Mouse (Mus musculus): ENCODE measurements around the gene Aldh3b3. TPM values are rescaled to one million over a fixed set of nuclear protein-coding genes. Genes with fewer than 3 reads are reported as not detected.

Gene Aldh3b3
- polyA plus RNA-seq, 1 experiment from 2014 or later, result 0.09 TPM

GRCm38 (mm10) chr19:4005091-4005490, 46.6 kb downstream of the Aldh3b3 start:
- H3K36me3 ChIP-seq (ENCODE audit: control insufficient read depth, insufficient read depth, low read length), result peaks cover 24% of the 10 kb centered on the region
- no peak for ATAC-seq (ENCODE audit: insufficient number of reproducible peaks, insufficient read depth, low FRiP score, low read depth)
- 86% methylated on average over 9 of the region's 9 CpGs for WGBS

GRCm38 (mm10) chr19:4005971-4006370, 47.5 kb downstream of the Aldh3b3 start:
- ATAC-seq (ENCODE audit: insufficient number of reproducible peaks, insufficient read depth, low FRiP score, low read depth), result no peak
- 90% methylated on average over 8 of the region's 8 CpGs for WGBS

More at GRCm38 (mm10) chr19:4005091-4005490, 46.6 kb downstream of the Aldh3b3 start:
- H3K9ac ChIP-seq (replicated peaks; ENCODE audit: low read depth, low read length), result no peak overlapping the region
- no peak overlapping the region for H3K27ac ChIP-seq (ENCODE audit: low read length)
- H3K4me1 ChIP-seq (ENCODE audit: control insufficient read depth, insufficient read depth, low read length), result peaks cover 9% of the 10 kb centered on the region
- H3K4me2 ChIP-seq (replicated peaks; ENCODE audit: low read depth, low read length), result no peak overlapping the region
- H3K4me3 ChIP-seq (ENCODE audit: low read depth, low read length), result no peak overlapping the region
- H3K27me3 ChIP-seq (ENCODE audit: control insufficient read depth, insufficient read depth, low read length), result no peaks in the 10 kb centered on the region
- H3K9me3 ChIP-seq (ENCODE audit: control insufficient read depth, low read depth, low read length), result no peaks in the 10 kb centered on the region

GRCm38 (mm10) chr19:4011086-4011485, 52.6 kb downstream of the Aldh3b3 start:
- Histone ChIP-seq H3K36me3 (ENCODE audit: control insufficient read depth, insufficient read depth, low read length) (peaks cover 22% of the 10 kb centered on the region), H3K27me3 (ENCODE audit: control insufficient read depth, insufficient read depth, low read length) (no peaks in the 10 kb centered on the region), H3K4me2 (replicated peaks; ENCODE audit: low read depth, low read length) (no peak overlapping the region), H3K4me1 (ENCODE audit: control insufficient read depth, insufficient read depth, low read length) (peaks cover 11% of the 10 kb centered on the region; the same call in 1 of the 2 replicates), H3K9ac (replicated peaks; ENCODE audit: low read depth, low read length) (no peak overlapping the region), H3K9me3 (ENCODE audit: control insufficient read depth, low read depth, low read length) (no peaks in the 10 kb centered on the region), H3K27ac (ENCODE audit: low read length) (no peak overlapping the region), H3K4me3 (ENCODE audit: low read depth, low read length) (no peak overlapping the region)
- ATAC-seq (ENCODE audit: insufficient number of reproducible peaks, insufficient read depth, low FRiP score, low read depth), result no peak
- 92% methylated on average over 5 of the region's 5 CpGs for WGBS

More at GRCm38 (mm10) chr19:4005971-4006370, 47.5 kb downstream of the Aldh3b3 start:
- no peaks in the 10 kb centered on the region for H3K9me3 ChIP-seq (ENCODE audit: control insufficient read depth, low read depth, low read length)
- H3K36me3 ChIP-seq (ENCODE audit: control insufficient read depth, insufficient read depth, low read length), result peaks cover 24% of the 10 kb centered on the region
- no peaks in the 10 kb centered on the region for H3K27me3 ChIP-seq (ENCODE audit: control insufficient read depth, insufficient read depth, low read length)
- H3K27ac ChIP-seq (ENCODE audit: low read length), result no peak overlapping the region
- H3K4me1 ChIP-seq (ENCODE audit: control insufficient read depth, insufficient read depth, low read length), result peaks cover 7% of the 10 kb centered on the region
- H3K4me3 ChIP-seq (ENCODE audit: low read depth, low read length), result no peak overlapping the region
- no peak overlapping the region for H3K9ac ChIP-seq (replicated peaks; ENCODE audit: low read depth, low read length)
- no peak overlapping the region for H3K4me2 ChIP-seq (replicated peaks; ENCODE audit: low read depth, low read length)

- no peaks in the 10 kb centered on the region for H3K27me3 ChIP-seq (ENCODE audit: control insufficient read depth, insufficient read depth, low read length)
- peak within 1 kb of the TSS; percentile 90 for H3K4me3 ChIP-seq (ENCODE audit: low read depth, low read length)
- peaks cover 12% of the 10 kb centered on the region for H3K36me3 ChIP-seq (ENCODE audit: control insufficient read depth, insufficient read depth, low read length)
- peak within 1 kb of the TSS; percentile 75 for H3K4me2 ChIP-seq (replicated peaks; ENCODE audit: low read depth, low read length)
- H3K27ac ChIP-seq (ENCODE audit: low read length), result peak within 1 kb of the TSS; percentile 39; the same call in 1 of the 2 replicates
- no peaks in the 10 kb centered on the region for H3K9me3 ChIP-seq (ENCODE audit: control insufficient read depth, low read depth, low read length)
- WGBS, result 0% methylated on average over 45 of the region's 45 CpGs
- peak within 1 kb of the TSS; percentile 76 for H3K9ac ChIP-seq (replicated peaks; ENCODE audit: low read depth, low read length)
- ATAC-seq (ENCODE audit: insufficient number of reproducible peaks, insufficient read depth, low FRiP score, low read depth), result peak; percentile 99
- peaks cover 11% of the 10 kb centered on the region; the same call in 1 of the 2 replicates for H3K4me1 ChIP-seq (ENCODE audit: control insufficient read depth, insufficient read depth, low read length)
Measured at GRCm38 (mm10) chr19:4012432-4013022, 54.1 kb downstream of the Aldh3b3 start, which contains the start of gene Ndufv1. TSS of gene Ndufv1 (minus strand) at chr19:4012806.

GRCm38 (mm10) chr19:4013066-4013465, 54.6 kb downstream of the Aldh3b3 start:
- WGBS, result 15% methylated on average over 9 of the region's 9 CpGs
- H3K27me3 ChIP-seq (ENCODE audit: control insufficient read depth, insufficient read depth, low read length), result no peaks in the 10 kb centered on the region
- peak overlapping the region; percentile 90 for H3K4me3 ChIP-seq (ENCODE audit: low read depth, low read length)
- peaks cover 11% of the 10 kb centered on the region; the same call in 1 of the 2 replicates for H3K4me1 ChIP-seq (ENCODE audit: control insufficient read depth, insufficient read depth, low read length)
- peak; percentile 11; the same call in 1 of the 2 replicates for ATAC-seq (ENCODE audit: insufficient number of reproducible peaks, insufficient read depth, low FRiP score, low read depth)
- H3K4me2 ChIP-seq (replicated peaks; ENCODE audit: low read depth, low read length), result peak overlapping the region; percentile 55
- H3K27ac ChIP-seq (ENCODE audit: low read length), result 0 out of 2 replicates have a peak overlapping the region, but pooled peaks have one; percentile 10
- H3K36me3 ChIP-seq (ENCODE audit: control insufficient read depth, insufficient read depth, low read length), result peaks cover 6% of the 10 kb centered on the region
- H3K9ac ChIP-seq (replicated peaks; ENCODE audit: low read depth, low read length), result peak overlapping the region; percentile 76; the same call in 1 of the 2 replicates
- H3K9me3 ChIP-seq (ENCODE audit: control insufficient read depth, low read depth, low read length), result no peaks in the 10 kb centered on the region

- no peaks in the 10 kb centered on the region; the same call in 1 of the 2 replicates for H3K36me3 ChIP-seq (ENCODE audit: control insufficient read depth, insufficient read depth, low read length)
- ATAC-seq (ENCODE audit: insufficient number of reproducible peaks, insufficient read depth, low FRiP score, low read depth), result no peak
- H3K9ac ChIP-seq (replicated peaks; ENCODE audit: low read depth, low read length), result no peak overlapping the region
Measured at GRCm38 (mm10) chr19:4014802-4015201, 56.4 kb downstream of the Aldh3b3 start.

GRCm38 (mm10) chr19:4015635-4016034, 57.2 kb downstream of the Aldh3b3 start:
- no peak overlapping the region for H3K27ac ChIP-seq (ENCODE audit: low read length)
- H3K9ac ChIP-seq (replicated peaks; ENCODE audit: low read depth, low read length), result no peak overlapping the region
- H3K4me3 ChIP-seq (ENCODE audit: low read depth, low read length), result no peak overlapping the region
- no peak overlapping the region for H3K4me2 ChIP-seq (replicated peaks; ENCODE audit: low read depth, low read length)
- peaks cover 17% of the 10 kb centered on the region for H3K4me1 ChIP-seq (ENCODE audit: control insufficient read depth, insufficient read depth, low read length)
- 67% methylated on average over 5 of the region's 5 CpGs for WGBS
- H3K9me3 ChIP-seq (ENCODE audit: control insufficient read depth, low read depth, low read length), result no peaks in the 10 kb centered on the region
- no peaks in the 10 kb centered on the region for H3K36me3 ChIP-seq (ENCODE audit: control insufficient read depth, insufficient read depth, low read length)
- H3K27me3 ChIP-seq (ENCODE audit: control insufficient read depth, insufficient read depth, low read length), result no peaks in the 10 kb centered on the region
- ATAC-seq (ENCODE audit: insufficient number of reproducible peaks, insufficient read depth, low FRiP score, low read depth), result no peak

More at GRCm38 (mm10) chr19:4014802-4015201, 56.4 kb downstream of the Aldh3b3 start:
- Histone ChIP-seq H3K4me1 (ENCODE audit: control insufficient read depth, insufficient read depth, low read length) (peaks cover 17% of the 10 kb centered on the region), H3K27me3 (ENCODE audit: control insufficient read depth, insufficient read depth, low read length) (no peaks in the 10 kb centered on the region), H3K4me2 (replicated peaks; ENCODE audit: low read depth, low read length) (no peak overlapping the region), H3K4me3 (ENCODE audit: low read depth, low read length) (no peak overlapping the region), H3K9me3 (ENCODE audit: control insufficient read depth, low read depth, low read length) (no peaks in the 10 kb centered on the region), H3K27ac (ENCODE audit: low read length) (no peak overlapping the region)

- no peak overlapping the region for H3K9ac ChIP-seq (replicated peaks; ENCODE audit: low read depth, low read length)
- H3K4me3 ChIP-seq (ENCODE audit: low read depth, low read length), result no peak overlapping the region
- no peaks in the 10 kb centered on the region for H3K9me3 ChIP-seq (ENCODE audit: control insufficient read depth, low read depth, low read length)
- no peak for ATAC-seq (ENCODE audit: insufficient number of reproducible peaks, insufficient read depth, low FRiP score, low read depth)
- no peak overlapping the region for H3K4me2 ChIP-seq (replicated peaks; ENCODE audit: low read depth, low read length)
- no peak overlapping the region for H3K27ac ChIP-seq (ENCODE audit: low read length)
- no peaks in the 10 kb centered on the region for H3K27me3 ChIP-seq (ENCODE audit: control insufficient read depth, insufficient read depth, low read length)
- WGBS, result 41% methylated on average over 10 of the region's 10 CpGs
- H3K36me3 ChIP-seq (ENCODE audit: control insufficient read depth, insufficient read depth, low read length), result no peaks in the 10 kb centered on the region
- peaks cover 8% of the 10 kb centered on the region for H3K4me1 ChIP-seq (ENCODE audit: control insufficient read depth, insufficient read depth, low read length)
Measured at GRCm38 (mm10) chr19:4017921-4018587, 59.6 kb downstream of the Aldh3b3 start.
